Mouse (Mus musculus) kidney, postnatal 0 days (tissue): ENCODE measurements around the gene Ddah1. TPM values are rescaled to one million over a fixed set of nuclear protein-coding genes. Genes with fewer than 3 reads are reported as not detected.

Source experiments
- ATAC-seq: fragments of 200-750 bp; cut with Nextera tagmentation; replicated peaks from 2 replicates; pipeline ENCODE4 v1.8.0; 2017; ENCODE audit warnings: low read depth, moderate number of reproducible peaks, moderate TSS enrichment, moderate library complexity; ENCODE audit not compliant: low FRiP score
- DNase-seq: peaks from one replicate; pipeline ENCODE4 v3.0.0-alpha.2; 2016; ENCODE audit warnings: low spot score
- H3K27ac ChIP-seq: fragments of 300-500 bp; sonication (generic); 2 replicates; pipeline ENCODE4 v1.5.1; 2014; ENCODE audit warnings: mild to moderate bottlenecking
- H3K27me3 ChIP-seq: fragments of 300-500 bp; sonication (generic); 2 replicates; pipeline ENCODE4 v1.6.1; 2014; ENCODE audit warnings: low read length, mixed read lengths; ENCODE audit not compliant: insufficient read depth
- H3K36me3 ChIP-seq: fragments of 300-500 bp; sonication (generic); 2 replicates; pipeline ENCODE4 v1.6.1; 2014; ENCODE audit warnings: low read length, mixed read lengths; ENCODE audit not compliant: insufficient read depth
- H3K4me1 ChIP-seq: fragments of 300-500 bp; sonication (generic); replicated peaks from 2 replicates; pipeline ENCODE4 v1.6.1; 2014; ENCODE audit warnings: antibody characterized with exemption, low read length, mixed read lengths; ENCODE audit not compliant: insufficient read depth
- H3K4me2 ChIP-seq: fragments of 300-500 bp; sonication (generic); 2 replicates; pipeline ENCODE4 v1.6.1; 2014; ENCODE audit warnings: mild to moderate bottlenecking, low read length, moderate library complexity, mixed read lengths
- H3K4me3 ChIP-seq: fragments of 300-500 bp; sonication (generic); replicated peaks from 2 replicates; pipeline ENCODE4 v1.5.1; 2014; ENCODE audit warnings: low read depth, low read length
- H3K9ac ChIP-seq: fragments of 300-500 bp; sonication (generic); 2 replicates; pipeline ENCODE4 v1.6.1; 2014; ENCODE audit warnings: low read depth, low read length
- H3K9me3 ChIP-seq: fragments of 300-500 bp; sonication (generic); replicated peaks from 2 replicates; pipeline ENCODE4 v1.6.1; 2016; ENCODE audit warnings: low read length, inconsistent platforms, mixed read lengths
- CTCF ChIP-seq: IDR thresholded peaks from 2 replicates; pipeline ENCODE4 v1.5.1; 2016; ENCODE audit warnings: antibody characterized with exemption, low read depth, mild to moderate bottlenecking, moderate library complexity
- WGBS: fragments of 180-500 bp; shearing (Covaris S2); extraction: QIAGEN DNeasy Blood & Tissue Kit; methylation state at CpG from one replicate; pipeline ENCODE4 v1.1.7; 2014; 5-methylcytosine and 5-hydroxymethylcytosine counted together
- polyA plus RNA-seq: library from polyadenylated mRNA; unstranded; fragments of >200 nt; fragmentation: Nextera tagmentation; extraction: Ambion mirVana; gene quantifications from 2 replicates; pipeline ENCODE4 v1.2.1, GENCODE M21; 2015

The Ddah1 gene
- polyA plus RNA-seq, 1 experiment from 2014 or later: 108 TPM

DNA sequence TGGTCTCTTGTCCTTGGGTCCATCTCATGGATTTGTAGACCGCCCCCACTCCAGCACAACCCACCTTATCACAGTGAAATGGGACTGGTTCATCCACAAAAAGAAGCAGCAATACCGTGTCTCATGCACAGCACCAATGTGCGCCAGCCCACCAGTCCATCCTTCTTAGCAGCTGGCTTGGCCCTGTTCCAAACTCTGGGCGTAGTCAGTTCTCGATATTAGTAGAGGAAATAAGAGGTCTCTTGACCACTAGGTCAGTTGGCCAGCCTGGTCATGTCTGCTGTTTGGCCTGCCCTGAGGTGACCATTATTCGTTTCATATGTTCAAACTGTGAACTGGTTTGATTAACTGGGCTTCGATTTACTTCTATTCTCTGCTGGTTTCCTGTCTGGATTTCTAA, 15.9 kb downstream of the Ddah1 start:
- Histone ChIP-seq H3K9ac (no peak overlapping the region), H3K27ac (no peak overlapping the region), H3K9me3 (no peaks in the 10 kb centered on the region), H3K27me3 (no peaks in the 10 kb centered on the region), H3K4me1 (peaks cover 6% of the 10 kb centered on the region; the same call in 1 of the 2 replicates), H3K36me3 (no peaks in the 10 kb centered on the region), H3K4me2 (no peak overlapping the region), H3K4me3 (no peak overlapping the region)
- no peak for DNase-seq
- no peak for TF ChIP-seq CTCF
- no peak for ATAC-seq
- WGBS: 82% methylated on average over 7 of the region's 7 CpGs

DNA sequence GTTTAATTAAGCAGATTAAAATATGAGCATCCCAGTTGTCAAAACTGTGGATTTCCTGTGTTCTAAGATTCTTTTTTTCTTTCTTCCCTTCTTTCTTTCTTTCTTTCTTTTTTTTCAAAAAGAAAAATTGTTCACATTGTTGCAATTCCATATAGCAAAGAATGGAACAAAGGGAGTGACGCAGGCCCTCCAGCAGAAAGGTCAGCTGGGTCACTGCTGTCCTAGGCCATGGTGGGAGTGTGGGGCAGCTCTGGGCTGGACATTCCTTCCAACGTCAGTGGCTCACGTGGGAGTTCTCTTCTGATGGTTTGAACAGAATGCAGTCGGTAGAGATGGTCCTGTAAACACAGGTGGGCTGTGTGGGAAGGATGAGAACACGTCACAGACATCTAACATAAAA, 16.8 kb downstream of the Ddah1 start:
- no peak overlapping the region for H3K4me2 ChIP-seq
- no peak for ATAC-seq
- no peak for TF ChIP-seq CTCF
- no peak overlapping the region for H3K9ac ChIP-seq
- no peak for DNase-seq
- peaks cover 10% of the 10 kb centered on the region; the same call in 1 of the 2 replicates for H3K4me1 ChIP-seq
- 40% methylated on average over 5 of the region's 5 CpGs for WGBS
- H3K36me3 ChIP-seq: no peaks in the 10 kb centered on the region
- no peak overlapping the region for H3K27ac ChIP-seq
- no peaks in the 10 kb centered on the region for H3K27me3 ChIP-seq
- H3K9me3 ChIP-seq: no peaks in the 10 kb centered on the region
- no peak overlapping the region for H3K4me3 ChIP-seq

DNA sequence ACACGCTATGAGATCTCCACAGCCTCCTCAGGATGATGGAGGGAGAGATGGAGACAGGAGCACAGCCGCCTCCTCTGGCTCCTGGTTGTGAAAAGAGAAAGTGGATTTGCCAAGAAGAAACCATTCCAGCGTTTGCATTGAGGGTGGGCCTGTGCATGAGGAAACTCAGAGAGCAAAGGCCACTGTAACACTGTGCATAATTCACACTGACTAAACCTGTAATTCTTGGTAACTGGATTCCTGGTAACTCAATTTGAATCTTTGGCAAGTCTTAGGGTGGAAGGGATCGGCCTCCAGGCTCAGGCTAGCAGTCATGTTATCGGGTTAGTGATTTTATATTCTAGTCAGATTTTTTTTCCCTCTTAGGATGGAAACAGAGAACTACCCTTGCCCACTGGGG, 17.4 kb downstream of the Ddah1 start:
- Histone ChIP-seq H3K36me3 (no peaks in the 10 kb centered on the region), H3K9ac (no peak overlapping the region), H3K4me1 (peaks cover 10% of the 10 kb centered on the region; the same call in 1 of the 2 replicates), H3K27ac (no peak overlapping the region), H3K4me3 (no peak overlapping the region), H3K4me2 (no peak overlapping the region), H3K27me3 (no peaks in the 10 kb centered on the region), H3K9me3 (no peaks in the 10 kb centered on the region)
- no peak for TF ChIP-seq CTCF
- WGBS: 53% methylated on average over 5 of the region's 5 CpGs
- ATAC-seq: no peak
- no peak for DNase-seq

DNA sequence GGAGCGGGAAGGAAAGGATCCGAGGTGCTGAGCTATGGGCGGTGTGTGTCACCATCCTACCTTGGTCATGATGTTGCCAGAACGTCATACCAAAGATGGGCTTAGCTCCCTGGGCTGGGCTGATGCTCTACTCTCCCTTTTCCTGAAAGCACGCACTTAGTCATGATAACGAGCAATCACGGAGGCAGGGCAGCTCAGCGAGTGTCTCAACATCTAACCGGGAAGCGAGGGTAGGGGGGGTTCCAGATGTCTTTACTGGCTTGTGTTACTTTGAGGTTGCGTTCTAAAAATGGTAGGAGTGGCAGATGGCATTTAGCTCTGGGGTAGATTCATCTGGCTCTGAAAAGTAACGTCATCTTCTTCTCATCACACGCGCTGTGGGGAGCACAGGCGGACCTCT, 18.5 kb downstream of the Ddah1 start:
- Histone ChIP-seq H3K27me3 (no peaks in the 10 kb centered on the region), H3K4me1 (peaks cover 10% of the 10 kb centered on the region; the same call in 1 of the 2 replicates), H3K4me2 (no peak overlapping the region), H3K36me3 (no peaks in the 10 kb centered on the region), H3K9ac (no peak overlapping the region), H3K9me3 (no peaks in the 10 kb centered on the region), H3K4me3 (no peak overlapping the region), H3K27ac (no peak overlapping the region)
- no peak for TF ChIP-seq CTCF
- DNase-seq (no peak), ATAC-seq (no peak)
- WGBS: 91% methylated on average over 15 of the region's 15 CpGs

GRCm38 (mm10) chr3:145778406-145778922, 20.0 kb downstream of the Ddah1 start:
- no peak overlapping the region for H3K4me2 ChIP-seq
- ATAC-seq (no peak), DNase-seq (no peak)
- H3K4me1 ChIP-seq: peaks cover 10% of the 10 kb centered on the region; the same call in 1 of the 2 replicates
- H3K27ac ChIP-seq: no peak overlapping the region
- no peaks in the 10 kb centered on the region for H3K27me3 ChIP-seq
- WGBS: 56% methylated on average over 6 of the region's 6 CpGs
- H3K36me3 ChIP-seq: no peaks in the 10 kb centered on the region
- no peak for TF ChIP-seq CTCF
- H3K4me3 ChIP-seq: no peak overlapping the region
- H3K9ac ChIP-seq: no peak overlapping the region
- no peaks in the 10 kb centered on the region for H3K9me3 ChIP-seq

DNA sequence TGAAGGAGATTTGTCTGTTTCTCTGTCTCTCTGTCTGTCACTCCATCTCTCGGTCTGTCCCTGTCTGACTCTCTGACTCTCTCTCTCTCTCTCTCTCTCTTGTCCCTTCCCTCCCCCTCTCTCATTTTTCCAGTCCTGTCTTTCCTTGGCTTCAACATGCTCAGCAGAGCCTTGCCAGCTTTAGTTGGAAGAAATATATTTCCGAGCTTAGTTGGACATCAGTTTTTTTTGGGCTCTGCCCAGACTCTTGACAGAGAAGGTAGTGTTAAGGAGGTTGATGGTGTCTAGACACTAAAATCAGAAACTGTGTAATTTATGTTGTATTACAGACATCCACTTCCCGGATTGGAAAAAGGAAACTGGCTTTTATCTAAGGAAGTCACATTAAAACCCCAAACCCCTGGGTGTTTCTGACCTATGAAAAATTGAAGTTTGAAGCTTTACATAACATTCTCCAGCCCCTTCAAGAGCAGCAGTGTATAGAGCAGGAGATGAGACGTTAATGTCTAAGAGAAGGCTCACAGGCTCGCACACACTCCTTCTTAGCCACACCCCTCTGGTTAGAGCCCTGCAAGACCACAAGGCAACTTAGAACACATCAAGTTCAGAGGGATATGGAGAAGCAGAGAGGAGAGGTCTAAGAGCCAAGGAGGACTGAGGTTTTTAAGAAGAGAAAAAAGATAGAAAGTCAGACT, 21.0 kb downstream of the Ddah1 start:
- Histone ChIP-seq H3K27me3 (no peaks in the 10 kb centered on the region), H3K4me1 (peaks cover 16% of the 10 kb centered on the region; the same call in 1 of the 2 replicates), H3K9me3 (no peaks in the 10 kb centered on the region), H3K9ac (no peak overlapping the region), H3K4me2 (0 out of 2 replicates have a peak overlapping the region, but pooled peaks have one; percentile 1), H3K27ac (no peak overlapping the region), H3K36me3 (no peaks in the 10 kb centered on the region), H3K4me3 (no peak overlapping the region)
- 20% methylated on average over 5 of the region's 5 CpGs for WGBS
- ATAC-seq (no peak), DNase-seq (no peak)
- no peak for TF ChIP-seq CTCF
